In genomic region chr7:81453443-81454274, GRCm38 (mm10) we compare ENCODE assay signal across 8 mouse cellular contexts. TPM values are rescaled to one million over a fixed set of nuclear protein-coding genes. Genes with fewer than 3 reads are reported as not detected.
DNase-seq lines count a peak whose midpoint lies in the region; ATAC-seq lines count a peak whose summit lies in the region.

No protein-coding gene starts in this region.

- H3K4me3 ChIP-seq in heart, embryonic 11.5 days (ENCODE audit: low read depth, low read length): peak overlapping the region; percentile 63
- H3K4me3 ChIP-seq in liver, embryonic 13.5 days (replicated peaks): peak overlapping the region; percentile 50
- peak overlapping the region; percentile 60 for H3K4me3 ChIP-seq in neural tube, embryonic 15.5 days (replicated peaks)

- H3K27me3 ChIP-seq in heart, embryonic 11.5 days (ENCODE audit: control insufficient read depth, insufficient read depth, low read length): peaks cover 65% of the 10 kb centered on the region
- peaks cover 82% of the 10 kb centered on the region for H3K27me3 ChIP-seq in liver, embryonic 13.5 days
- H3K27me3 ChIP-seq in neural tube, embryonic 15.5 days (replicated peaks): peaks cover 52% of the 10 kb centered on the region

- ATAC-seq in heart, embryonic 11.5 days (replicated peaks; ENCODE audit: insufficient number of reproducible peaks, low FRiP score, low TSS enrichment): 0 out of 2 replicates have a peak, but pooled peaks have one; percentile 26
- ATAC-seq in liver, embryonic 13.5 days (ENCODE audit: low read depth): no peak
- ATAC-seq in neural tube, embryonic 15.5 days (ENCODE audit: low FRiP score): peak; percentile 21
- ATAC-seq in activated CD4-positive, CD25-positive, alpha-beta regulatory T cell, adult 4 months: no peak

- H3K36me3 ChIP-seq in heart, embryonic 11.5 days (ENCODE audit: control insufficient read depth, insufficient read depth, low read length): no peaks in the 10 kb centered on the region
- no peaks in the 10 kb centered on the region for H3K36me3 ChIP-seq in liver, embryonic 13.5 days
- no peaks in the 10 kb centered on the region for H3K36me3 ChIP-seq in neural tube, embryonic 15.5 days

- no peak overlapping the region for H3K9ac ChIP-seq in heart, embryonic 11.5 days (ENCODE audit: low read depth, low read length)
- H3K9ac ChIP-seq in liver, embryonic 13.5 days: no peak overlapping the region
- H3K9ac ChIP-seq in neural tube, embryonic 15.5 days (replicated peaks): peak overlapping the region; percentile 44

- 5% methylated on average over 83 of the region's 84 CpGs for WGBS in heart, embryonic 11.5 days (ENCODE audit: insufficient replicate concordance)
- 6% methylated on average over 83 of the region's 84 CpGs for WGBS in liver, embryonic 13.5 days (ENCODE audit: insufficient replicate concordance)
- 3% methylated on average over 83 of the region's 84 CpGs for WGBS in neural tube, embryonic 15.5 days

- H3K27ac ChIP-seq in heart, embryonic 11.5 days (ENCODE audit: low read depth, low read length): no peak overlapping the region
- no peak overlapping the region for H3K27ac ChIP-seq in liver, embryonic 13.5 days
- H3K27ac ChIP-seq in neural tube, embryonic 15.5 days (replicated peaks): no peak overlapping the region

- peaks cover 17% of the 10 kb centered on the region for H3K4me1 ChIP-seq in heart, embryonic 11.5 days (ENCODE audit: control insufficient read depth, insufficient read depth, low read length)
- peaks cover 14% of the 10 kb centered on the region for H3K4me1 ChIP-seq in liver, embryonic 13.5 days (replicated peaks)
- peaks cover 31% of the 10 kb centered on the region for H3K4me1 ChIP-seq in neural tube, embryonic 15.5 days

- peak overlapping the region; percentile 93 for H3K4me2 ChIP-seq in heart, embryonic 11.5 days
- H3K4me2 ChIP-seq in liver, embryonic 13.5 days: peak overlapping the region; percentile 67
- peak overlapping the region; percentile 81 for H3K4me2 ChIP-seq in neural tube, embryonic 15.5 days

- no peaks in the 10 kb centered on the region for H3K9me3 ChIP-seq in heart, embryonic 11.5 days (replicated peaks; ENCODE audit: control insufficient read depth, low read length)
- H3K9me3 ChIP-seq in liver, embryonic 13.5 days (replicated peaks): no peaks in the 10 kb centered on the region
- no peaks in the 10 kb centered on the region for H3K9me3 ChIP-seq in neural tube, embryonic 15.5 days (replicated peaks)

- peak; percentile 37 for DNase-seq in ovary, postnatal 36 days (ENCODE audit: low spot score)
- no peak for DNase-seq in ovary, postnatal 10 days (ENCODE audit: low spot score)
- DNase-seq in embryo, embryonic 9.5 days (ENCODE audit: extremely low spot score): peak; percentile 68
- peak; percentile 68 for DNase-seq in kidney, adult 9 months
- DNase-seq in liver, embryonic 13.5 days: no peak

RNA-seq across cellular contexts. Expression of gene Cpeb1, which starts 1.6 kb away (rescaled TPM):
- polyA plus RNA-seq in heart, embryonic 11.5 days (2014; fragmentation: Nextera tagmentation; extraction: Ambion mirVana): 2.9 and 3.3 TPM in 2 replicates
- 0.15 and 0.20 TPM in 2 replicates for polyA plus RNA-seq in liver, embryonic 13.5 days (2015; fragmentation: Nextera tagmentation; extraction: Ambion mirVana)
- polyA plus RNA-seq in neural tube, embryonic 15.5 days (2015; fragmentation: Nextera tagmentation; extraction: Ambion mirVana): 7.3 and 9.6 TPM in 2 replicates
- not detected for polyA plus RNA-seq in activated CD4-positive, CD25-positive, alpha-beta regulatory T cell, adult 4 months (2017; shearing (Covaris generic))

RNA-seq across cellular contexts. Expression of gene Ap3b2, which starts 40.1 kb away (rescaled TPM):
- 11.4 and 15.0 TPM in 2 replicates for polyA plus RNA-seq in heart, embryonic 11.5 days (2014; fragmentation: Nextera tagmentation; extraction: Ambion mirVana)
- polyA plus RNA-seq in liver, embryonic 13.5 days (2015; fragmentation: Nextera tagmentation; extraction: Ambion mirVana): 0.21 and 0.24 TPM in 2 replicates
- 118 and 147 TPM in 2 replicates for polyA plus RNA-seq in neural tube, embryonic 15.5 days (2015; fragmentation: Nextera tagmentation; extraction: Ambion mirVana)
- polyA plus RNA-seq in activated CD4-positive, CD25-positive, alpha-beta regulatory T cell, adult 4 months (2017; shearing (Covaris generic)): not detected

RNA-seq across cellular contexts. Expression of gene BC048679, which starts 44.4 kb away (rescaled TPM):
- polyA plus RNA-seq in heart, embryonic 11.5 days (2014; fragmentation: Nextera tagmentation; extraction: Ambion mirVana): not detected in 2 replicates
- polyA plus RNA-seq in liver, embryonic 13.5 days (2015; fragmentation: Nextera tagmentation; extraction: Ambion mirVana): not detected in 2 replicates
- not detected in 2 replicates for polyA plus RNA-seq in neural tube, embryonic 15.5 days (2015; fragmentation: Nextera tagmentation; extraction: Ambion mirVana)
- not detected for polyA plus RNA-seq in activated CD4-positive, CD25-positive, alpha-beta regulatory T cell, adult 4 months (2017; shearing (Covaris generic))

Comparison
In these comparisons a context has a peak if more than half of its experiments do, and no peak if none do; other contexts are left out.
1. DNase-seq: peak in ovary, postnatal 36 days (single experiment), embryo, embryonic 9.5 days (single experiment) and kidney, adult 9 months (single experiment); none in ovary, postnatal 10 days (single experiment) and liver, embryonic 13.5 days (single experiment).
2. ATAC-seq: peak in heart, embryonic 11.5 days (single experiment) and neural tube, embryonic 15.5 days (single experiment); none in liver, embryonic 13.5 days (single experiment) and activated CD4-positive, CD25-positive, alpha-beta regulatory T cell, adult 4 months (single experiment).
3. Peak in every context shown above with its lines, with median percentiles within 50 percentile points of each other: H3K4me2 ChIP-seq and H3K4me3 ChIP-seq.